8 mouse cellular contexts compared by ENCODE assay signal in the genomic region with DNA sequence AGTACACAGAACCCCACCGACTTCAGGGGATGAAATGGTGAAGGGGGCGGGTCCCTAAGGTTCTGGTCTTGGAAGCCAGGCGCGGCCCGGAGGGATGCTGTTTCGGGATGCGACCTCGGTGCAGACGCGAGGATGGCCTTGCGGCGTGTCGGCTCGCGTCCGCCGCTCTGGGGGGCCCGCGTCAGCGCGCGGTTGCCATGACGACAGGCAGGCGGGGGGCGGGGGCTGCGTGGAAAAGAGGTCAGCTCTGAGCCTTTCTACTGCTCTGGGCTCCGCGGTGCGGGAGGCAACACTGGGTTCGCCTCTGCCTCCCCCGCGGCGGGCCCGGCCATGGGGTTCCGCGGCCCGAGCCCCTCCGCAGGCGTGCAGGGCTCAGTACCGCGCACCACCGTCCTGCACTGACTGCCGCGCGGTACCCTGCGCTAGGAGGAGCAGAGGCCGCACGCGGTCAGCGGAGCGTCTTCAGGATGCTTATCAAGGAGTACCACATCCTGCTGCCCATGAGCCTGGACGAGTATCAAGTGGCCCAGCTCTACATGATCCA. TPM values are rescaled to one million over a fixed set of nuclear protein-coding genes. Genes with fewer than 3 reads are reported as not detected.
DNase-seq lines count a peak whose midpoint lies in the region; ATAC-seq lines count a peak whose summit lies in the region.

No protein-coding gene starts in this region.

- H3K4me1 ChIP-seq in erythroblast, embryonic 14.5 days (ENCODE audit: control insufficient read depth) = peaks cover 50% of the 10 kb centered on the region
- H3K4me1 ChIP-seq in forebrain, embryonic 10.5 days = peaks cover 58% of the 10 kb centered on the region
- peaks cover 63% of the 10 kb centered on the region for H3K4me1 ChIP-seq in hindbrain, embryonic 15.5 days (replicated peaks)
- peaks cover 53% of the 10 kb centered on the region for H3K4me1 ChIP-seq in limb, embryonic 15.5 days
- H3K4me1 ChIP-seq in neural tube, embryonic 13.5 days (replicated peaks) = peaks cover 69% of the 10 kb centered on the region

- peak overlapping the region; percentile 68 for H3K9ac ChIP-seq in hindbrain, embryonic 15.5 days
- H3K9ac ChIP-seq in limb, embryonic 15.5 days = peak overlapping the region; percentile 33
- peak overlapping the region; percentile 80 for H3K9ac ChIP-seq in neural tube, embryonic 13.5 days

- DNase-seq in adrenal gland, adult 18-20 months (ENCODE audit: low spot score in 2 of 2) = peak; percentile 65 to 71
- peak; percentile 59 for DNase-seq in forebrain, embryonic 10.5 days (ENCODE audit: extremely low spot score, low spot score)
- peak; percentile 56 to 74 for DNase-seq in thymus, postnatal 36 days

- WGBS in forebrain, embryonic 10.5 days = under 1% methylated on average over 52 of the region's 52 CpGs
- under 1% methylated on average over 52 of the region's 52 CpGs for WGBS in hindbrain, embryonic 15.5 days
- WGBS in limb, embryonic 15.5 days = 2% methylated on average over 52 of the region's 52 CpGs
- WGBS in neural tube, embryonic 13.5 days = under 1% methylated on average over 52 of the region's 52 CpGs

- H3K4me3 ChIP-seq in erythroblast, embryonic 14.5 days (replicated peaks) = peak overlapping the region; percentile 83
- H3K4me3 ChIP-seq in forebrain, embryonic 10.5 days = peak overlapping the region; percentile 63
- H3K4me3 ChIP-seq in hindbrain, embryonic 15.5 days = peak overlapping the region; percentile 69
- peak overlapping the region; percentile 43 for H3K4me3 ChIP-seq in limb, embryonic 15.5 days
- H3K4me3 ChIP-seq in neural tube, embryonic 13.5 days = peak overlapping the region; percentile 60

- peaks cover 46% of the 10 kb centered on the region for H3K27me3 ChIP-seq in erythroblast, embryonic 14.5 days (ENCODE audit: control insufficient read depth)
- peaks cover 53% of the 10 kb centered on the region for H3K27me3 ChIP-seq in forebrain, embryonic 10.5 days (ENCODE audit: poor library complexity, severe bottlenecking)
- no peaks in the 10 kb centered on the region for H3K27me3 ChIP-seq in hindbrain, embryonic 15.5 days
- H3K27me3 ChIP-seq in limb, embryonic 15.5 days = peaks cover 36% of the 10 kb centered on the region
- peaks cover 16% of the 10 kb centered on the region for H3K27me3 ChIP-seq in neural tube, embryonic 13.5 days

- peaks cover 14% of the 10 kb centered on the region for H3K36me3 ChIP-seq in erythroblast, embryonic 14.5 days (ENCODE audit: control insufficient read depth)
- H3K36me3 ChIP-seq in forebrain, embryonic 10.5 days (replicated peaks) = peaks cover 18% of the 10 kb centered on the region
- H3K36me3 ChIP-seq in hindbrain, embryonic 15.5 days = peaks cover 6% of the 10 kb centered on the region; the same call in 1 of the 2 replicates
- H3K36me3 ChIP-seq in limb, embryonic 15.5 days = no peaks in the 10 kb centered on the region
- peaks cover 14% of the 10 kb centered on the region for H3K36me3 ChIP-seq in neural tube, embryonic 13.5 days

- H3K27ac ChIP-seq in forebrain, embryonic 10.5 days = peak overlapping the region; percentile 73
- H3K27ac ChIP-seq in hindbrain, embryonic 15.5 days (replicated peaks) = peak overlapping the region; percentile 78
- H3K27ac ChIP-seq in limb, embryonic 15.5 days = no peak overlapping the region
- H3K27ac ChIP-seq in neural tube, embryonic 13.5 days (replicated peaks) = peak overlapping the region; percentile 78

- no peak for ATAC-seq in erythroblast, adult 5-6 weeks (replicated peaks; ENCODE audit: low FRiP score, poor library complexity, severe bottlenecking)
- ATAC-seq in hindbrain, embryonic 15.5 days (ENCODE audit: low FRiP score, low read depth) = peak; percentile 12
- ATAC-seq in limb, embryonic 15.5 days (ENCODE audit: insufficient number of reproducible peaks, low FRiP score, low TSS enrichment, low read depth) = no peak
- 0 out of 2 replicates have a peak, but pooled peaks have one; percentile 3 for ATAC-seq in neural tube, embryonic 13.5 days (ENCODE audit: low read depth)

- peak overlapping the region; percentile 80 for H3K4me2 ChIP-seq in hindbrain, embryonic 15.5 days
- peak overlapping the region; percentile 93 for H3K4me2 ChIP-seq in limb, embryonic 15.5 days
- peak overlapping the region; percentile 85 for H3K4me2 ChIP-seq in neural tube, embryonic 13.5 days

- H3K9me3 ChIP-seq in erythroblast, embryonic 14.5 days (ENCODE audit: control insufficient read depth, low read length) = peaks cover 8% of the 10 kb centered on the region; the same call in 1 of the 2 replicates
- no peaks in the 10 kb centered on the region for H3K9me3 ChIP-seq in forebrain, embryonic 10.5 days
- no peaks in the 10 kb centered on the region for H3K9me3 ChIP-seq in hindbrain, embryonic 15.5 days
- no peaks in the 10 kb centered on the region for H3K9me3 ChIP-seq in limb, embryonic 15.5 days
- H3K9me3 ChIP-seq in neural tube, embryonic 13.5 days = no peaks in the 10 kb centered on the region

RNA-seq across cellular contexts. Expression of gene Pitpnm1, which starts 1.0 kb away (rescaled TPM):
- polyA plus RNA-seq in erythroblast, embryonic 14.5 days (2012) = 0.66 and 0.94 TPM in 2 replicates
- 20.1 and 32.7 TPM in 2 replicates for total RNA-seq in erythroblast, adult 5-6 weeks (2015; ENCODE audit: low replicate concordance)
- total RNA-seq in erythroblast, adult 5-6 weeks (2017; ENCODE audit: low replicate concordance) = 17.0 and 19.7 TPM in 2 replicates
- 100 to 1,000 TPM in 1 of 2 experiments, 10 to 100 TPM in 1; 85.6 to 115 TPM for total RNA-seq in adrenal gland, adult 18-20 months (2021)
- polyA plus RNA-seq in forebrain, embryonic 10.5 days (2016; fragmentation: Nextera tagmentation; extraction: Ambion mirVana) = 12.1 and 15.8 TPM in 2 replicates
- 74.3 and 81.1 TPM in 2 replicates for polyA plus RNA-seq in hindbrain, embryonic 15.5 days (2015; fragmentation: Nextera tagmentation; extraction: Ambion mirVana)
- polyA plus RNA-seq in limb, embryonic 15.5 days (2015; fragmentation: Nextera tagmentation; extraction: Ambion mirVana) = 5.6 and 6.2 TPM in 2 replicates
- polyA plus RNA-seq in neural tube, embryonic 13.5 days (2015; fragmentation: Nextera tagmentation; extraction: Ambion mirVana) = 37.0 and 37.8 TPM in 2 replicates

RNA-seq across cellular contexts. Expression of gene Cdk2ap2, which starts 3.8 kb away (rescaled TPM):
- polyA plus RNA-seq in erythroblast, embryonic 14.5 days (2012) = 11.2 and 12.1 TPM in 2 replicates
- 51.9 and 92.4 TPM in 2 replicates for total RNA-seq in erythroblast, adult 5-6 weeks (2015; ENCODE audit: low replicate concordance)
- 11.8 and 18.7 TPM in 2 replicates for total RNA-seq in erythroblast, adult 5-6 weeks (2017; ENCODE audit: low replicate concordance)
- total RNA-seq in adrenal gland, adult 18-20 months (2021) = 100 to 1,000 TPM; 125 to 147 TPM
- 85.8 and 86.6 TPM in 2 replicates for polyA plus RNA-seq in forebrain, embryonic 10.5 days (2016; fragmentation: Nextera tagmentation; extraction: Ambion mirVana)
- 82.5 and 92.5 TPM in 2 replicates for polyA plus RNA-seq in hindbrain, embryonic 15.5 days (2015; fragmentation: Nextera tagmentation; extraction: Ambion mirVana)
- polyA plus RNA-seq in limb, embryonic 15.5 days (2015; fragmentation: Nextera tagmentation; extraction: Ambion mirVana) = 82.7 and 85.6 TPM in 2 replicates
- 82.6 and 86.4 TPM in 2 replicates for polyA plus RNA-seq in neural tube, embryonic 13.5 days (2015; fragmentation: Nextera tagmentation; extraction: Ambion mirVana)

RNA-seq across cellular contexts. Expression of gene Cabp2, which starts 19.4 kb away (rescaled TPM):
- not detected in 2 replicates for polyA plus RNA-seq in erythroblast, embryonic 14.5 days (2012)
- not detected in 2 replicates for total RNA-seq in erythroblast, adult 5-6 weeks (2015; ENCODE audit: low replicate concordance)
- total RNA-seq in erythroblast, adult 5-6 weeks (2017; ENCODE audit: low replicate concordance) = not detected in 2 replicates
- not detected for total RNA-seq in adrenal gland, adult 18-20 months (2021)
- polyA plus RNA-seq in forebrain, embryonic 10.5 days (2016; fragmentation: Nextera tagmentation; extraction: Ambion mirVana) = not detected in 2 replicates
- not detected in 2 replicates for polyA plus RNA-seq in hindbrain, embryonic 15.5 days (2015; fragmentation: Nextera tagmentation; extraction: Ambion mirVana)
- not detected in 2 replicates for polyA plus RNA-seq in limb, embryonic 15.5 days (2015; fragmentation: Nextera tagmentation; extraction: Ambion mirVana)
- not detected in 2 replicates for polyA plus RNA-seq in neural tube, embryonic 13.5 days (2015; fragmentation: Nextera tagmentation; extraction: Ambion mirVana)

RNA-seq across cellular contexts. Expression of gene Aip, which starts 24.9 kb away (rescaled TPM):
- polyA plus RNA-seq in erythroblast, embryonic 14.5 days (2012) = 23.9 and 25.1 TPM in 2 replicates
- total RNA-seq in erythroblast, adult 5-6 weeks (2015; ENCODE audit: low replicate concordance) = 35.7 and 52.1 TPM in 2 replicates
- 20.9 and 49.9 TPM in 2 replicates for total RNA-seq in erythroblast, adult 5-6 weeks (2017; ENCODE audit: low replicate concordance)
- total RNA-seq in adrenal gland, adult 18-20 months (2021) = 100 to 1,000 TPM; 119 to 121 TPM
- 55.2 and 56.5 TPM in 2 replicates for polyA plus RNA-seq in forebrain, embryonic 10.5 days (2016; fragmentation: Nextera tagmentation; extraction: Ambion mirVana)
- 102 and 104 TPM in 2 replicates for polyA plus RNA-seq in hindbrain, embryonic 15.5 days (2015; fragmentation: Nextera tagmentation; extraction: Ambion mirVana)
- 95.5 and 97.7 TPM in 2 replicates for polyA plus RNA-seq in limb, embryonic 15.5 days (2015; fragmentation: Nextera tagmentation; extraction: Ambion mirVana)
- 92.4 and 94.0 TPM in 2 replicates for polyA plus RNA-seq in neural tube, embryonic 13.5 days (2015; fragmentation: Nextera tagmentation; extraction: Ambion mirVana)

RNA-seq across cellular contexts. Expression of gene Gpr152, which starts 38.8 kb away (rescaled TPM):
- polyA plus RNA-seq in erythroblast, embryonic 14.5 days (2012) = 0.01 TPM in 1 of 2 replicates, not detected in the other
- total RNA-seq in erythroblast, adult 5-6 weeks (2015; ENCODE audit: low replicate concordance) = not detected in 2 replicates
- total RNA-seq in erythroblast, adult 5-6 weeks (2017; ENCODE audit: low replicate concordance) = not detected in 2 replicates
- total RNA-seq in adrenal gland, adult 18-20 months (2021) = not detected
- not detected in 2 replicates for polyA plus RNA-seq in forebrain, embryonic 10.5 days (2016; fragmentation: Nextera tagmentation; extraction: Ambion mirVana)
- polyA plus RNA-seq in hindbrain, embryonic 15.5 days (2015; fragmentation: Nextera tagmentation; extraction: Ambion mirVana) = 0.04 and 0.05 TPM in 2 replicates
- not detected in 2 replicates for polyA plus RNA-seq in limb, embryonic 15.5 days (2015; fragmentation: Nextera tagmentation; extraction: Ambion mirVana)
- not detected in 2 replicates for polyA plus RNA-seq in neural tube, embryonic 13.5 days (2015; fragmentation: Nextera tagmentation; extraction: Ambion mirVana)

Comparison
In these comparisons a context has a peak if more than half of its experiments do, and no peak if none do; other contexts are left out.
1. ATAC-seq: peak in hindbrain, embryonic 15.5 days (single experiment) and neural tube, embryonic 13.5 days (single experiment); none in erythroblast, adult 5-6 weeks (single experiment) and limb, embryonic 15.5 days (single experiment).
2. Peak in every context shown above with its lines, with median percentiles within 50 percentile points of each other: H3K4me3 ChIP-seq, DNase-seq, H3K4me2 ChIP-seq and H3K9ac ChIP-seq.